Mouse (Mus musculus): ENCODE results near the gene Arfgap3.
"Not testable (repeated sequence)": the region's sequence is repeated elsewhere in the genome, so short reads cannot be mapped to it uniquely, and the experiment has no call there.

Arfgap3 gene

DNA sequence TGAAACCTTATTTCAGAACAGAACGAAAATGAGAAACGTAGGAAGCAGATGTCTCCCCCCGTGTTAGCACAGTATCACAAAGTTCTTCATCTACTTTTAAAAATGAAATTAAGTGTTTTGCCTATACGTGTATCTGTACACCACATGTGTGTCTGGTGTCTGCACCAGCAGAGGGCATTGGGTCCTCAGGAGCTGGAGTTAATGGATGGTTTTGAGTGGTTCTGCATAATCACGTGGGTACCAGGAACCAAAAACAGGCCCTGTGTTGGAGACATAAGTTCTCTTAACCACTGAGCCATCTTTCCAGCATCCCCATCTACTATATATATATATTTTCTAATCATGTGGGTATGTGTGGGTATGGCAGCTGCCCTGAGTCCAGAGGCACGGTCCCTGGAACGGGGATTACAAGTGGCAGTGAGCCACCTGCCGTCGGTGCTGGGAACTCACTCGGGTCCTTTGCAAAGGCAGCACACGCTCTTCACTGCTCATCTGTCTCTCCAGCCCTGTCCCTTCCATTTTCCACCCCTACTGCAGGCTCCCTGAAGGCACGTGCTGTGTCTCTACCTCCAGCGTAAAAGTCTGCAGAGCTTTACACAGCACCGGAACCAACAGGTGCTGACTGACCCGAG, 4.0 kb downstream of the Arfgap3 start:
- DNase-seq (ENCODE audit: low read depth in 1 of 2, low spot score in 2 of 2): no peak

DNA sequence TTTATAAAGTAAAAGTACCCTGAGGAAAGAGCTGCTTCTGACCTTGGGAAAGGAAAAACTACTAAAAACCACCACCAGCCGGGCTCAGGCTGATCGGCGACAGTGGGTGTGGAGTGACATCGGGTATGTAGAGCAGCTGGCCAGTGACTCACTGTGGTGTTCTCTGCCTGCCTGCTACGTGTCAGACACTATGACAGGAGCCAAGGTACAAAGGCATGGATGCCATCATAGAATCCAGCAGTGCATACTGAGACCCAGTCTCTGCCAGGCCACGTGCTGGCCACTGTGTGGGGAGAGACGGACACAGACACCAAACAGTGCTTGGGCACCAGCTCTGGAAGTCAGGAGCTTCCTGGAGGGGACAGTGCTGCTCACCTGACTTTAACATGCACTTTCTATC, 5.1 kb downstream of the Arfgap3 start:
- DNase-seq (ENCODE audit: low read depth in 1 of 2, low spot score in 2 of 2): no peak

GRCm38 (mm10) chr15:83344157-83344556, 5.9 kb downstream of the Arfgap3 start:
- DNase-seq (ENCODE audit: low read depth in 1 of 2, low spot score in 2 of 2): no peak

- DNase-seq (ENCODE audit: low read depth in 1 of 2, low spot score in 2 of 2): no peak
Measured at GRCm38 (mm10) chr15:83338908-83339307, 11.1 kb downstream of the Arfgap3 start.

- DNase-seq (ENCODE audit: low read depth in 1 of 2, low spot score in 2 of 2): no peak
Measured at GRCm38 (mm10) chr15:83337903-83338870, 11.9 kb downstream of the Arfgap3 start.

DNA sequence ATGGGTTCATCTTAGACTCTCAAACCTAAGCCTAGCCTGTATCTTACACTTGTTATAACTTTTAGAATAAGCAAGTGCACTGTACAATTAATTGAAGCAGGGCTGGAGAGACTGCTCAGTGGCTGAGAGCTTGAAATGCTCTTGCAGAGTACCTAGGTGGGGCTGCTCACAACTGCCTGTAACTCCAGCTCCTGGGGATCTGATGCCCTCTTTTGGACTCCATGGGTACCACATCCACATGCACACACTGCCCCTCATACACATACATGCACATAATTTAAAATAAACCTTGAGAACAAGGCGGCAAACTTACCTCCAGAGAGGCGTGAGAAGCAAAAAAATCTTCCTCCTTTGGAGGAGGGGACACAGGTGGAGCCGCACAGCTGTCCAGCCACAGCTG, 17.7 kb downstream of the Arfgap3 start:
- DNase-seq (ENCODE audit: low read depth in 1 of 2, low spot score in 2 of 2): no peak

DNA sequence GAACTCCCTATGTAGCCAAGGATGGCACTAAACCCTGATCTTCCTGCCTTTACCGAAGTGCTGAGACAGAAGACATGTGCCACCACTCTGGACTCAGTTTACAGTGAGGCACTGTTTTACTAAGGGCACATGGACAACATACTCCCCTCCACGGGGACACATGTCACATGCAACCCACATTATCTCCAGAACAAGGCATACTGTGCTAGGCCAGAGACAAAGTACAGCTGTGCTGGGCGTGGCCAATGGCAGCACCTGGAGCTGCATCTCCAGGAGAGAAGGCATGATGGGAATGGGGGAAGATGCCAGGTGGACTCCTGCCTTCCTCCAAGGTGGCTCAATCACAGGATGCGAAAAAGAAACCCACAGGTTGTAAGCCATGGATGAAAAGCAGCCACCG, 21.1 kb downstream of the Arfgap3 start:
- no peak for DNase-seq (ENCODE audit: low read depth in 1 of 2, low spot score in 2 of 2)

DNA sequence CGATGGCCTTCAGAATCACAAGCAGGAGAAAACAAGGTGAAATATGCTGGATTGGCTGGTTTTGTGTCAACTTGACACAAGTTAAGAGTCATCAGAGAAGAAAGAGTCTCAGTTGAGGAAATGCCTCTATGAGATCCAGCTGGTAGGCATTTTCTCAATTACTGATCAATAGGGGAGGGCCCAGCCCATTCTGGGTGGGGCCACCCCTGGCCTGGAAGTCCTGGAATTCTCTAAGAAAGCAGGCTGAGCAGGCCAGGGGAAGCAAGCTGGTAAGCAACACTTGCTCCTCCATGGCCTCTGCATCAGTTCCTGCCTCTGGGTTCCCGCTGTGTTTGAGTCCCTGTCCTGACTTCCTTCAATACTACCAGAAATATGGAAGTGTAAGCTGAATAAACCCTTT, 27.0 kb downstream of the Arfgap3 start:
- no peak for DNase-seq (ENCODE audit: low read depth in 1 of 2, low spot score in 2 of 2)

DNA sequence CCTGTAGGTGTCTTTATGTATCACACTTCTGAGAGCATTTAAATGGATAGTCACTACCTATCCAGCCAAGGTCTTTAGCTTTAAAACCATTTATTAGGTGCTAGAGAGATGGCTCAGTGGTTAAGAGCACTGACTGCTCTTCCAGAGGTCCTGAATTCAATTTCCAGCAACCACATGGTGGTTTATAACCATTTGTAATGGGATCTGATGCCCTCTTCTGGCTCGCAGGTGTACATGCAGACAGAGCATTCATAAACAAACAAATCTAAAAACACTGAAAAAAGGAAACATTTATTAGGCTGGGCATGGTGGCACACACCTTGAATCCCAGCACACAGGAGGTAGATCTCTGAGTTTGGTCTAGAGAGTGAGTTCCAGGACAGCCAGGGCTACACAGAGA, 35.1 kb downstream of the Arfgap3 start:
- DNase-seq (ENCODE audit: low read depth in 1 of 2, low spot score in 2 of 2): no peak

- no peak for DNase-seq (ENCODE audit: low read depth in 1 of 2, low spot score in 2 of 2)
Measured at GRCm38 (mm10) chr15:83309878-83310277, 40.2 kb downstream of the Arfgap3 start.

- DNase-seq (ENCODE audit: low read depth in 1 of 2, low spot score in 2 of 2): not testable (repeated sequence)
Measured at GRCm38 (mm10) chr15:83308708-83309107, 41.3 kb downstream of the Arfgap3 start.

- DNase-seq (ENCODE audit: low read depth in 1 of 2, low spot score in 2 of 2): no peak
Measured at GRCm38 (mm10) chr15:83306181-83306580, 43.9 kb downstream of the Arfgap3 start.

DNA sequence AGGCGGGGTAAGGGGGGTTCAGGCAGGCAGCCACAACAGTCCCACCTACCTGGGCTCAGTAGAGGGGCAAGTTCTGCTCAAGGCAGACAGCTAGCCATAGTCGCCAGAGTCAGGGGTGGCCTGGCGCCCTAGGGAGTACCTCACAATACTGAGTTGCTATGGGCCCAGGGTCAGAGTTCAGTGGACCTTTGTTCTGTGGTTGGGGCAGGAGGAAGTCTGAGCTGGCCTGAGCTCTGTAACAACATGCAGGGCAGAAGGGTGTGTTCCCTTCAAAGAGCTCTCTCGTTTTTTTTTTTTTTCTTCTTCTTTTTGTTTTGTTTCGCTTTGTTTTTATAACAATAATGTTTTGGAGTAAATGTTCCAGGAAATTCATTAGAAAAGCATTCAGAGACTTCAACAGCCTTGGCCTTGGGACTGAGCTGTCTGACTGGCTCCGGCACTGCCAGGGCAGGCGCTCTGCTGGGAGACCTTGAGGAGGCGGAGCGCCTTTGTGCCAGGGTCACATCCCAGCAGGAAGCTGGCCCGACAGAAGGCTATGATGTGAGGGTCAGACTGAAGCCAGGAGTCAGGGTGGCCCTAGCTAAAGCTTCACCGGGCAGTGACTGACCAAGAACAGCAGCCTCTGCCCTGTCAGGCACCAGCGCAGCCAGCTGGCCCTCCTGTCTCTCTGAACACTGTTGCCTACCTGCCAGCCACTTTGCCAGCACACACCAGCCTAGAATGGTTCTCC, 44.7 kb downstream of the Arfgap3 start:
- no peak for DNase-seq (ENCODE audit: low read depth in 1 of 2, low spot score in 2 of 2)

GRCm38 (mm10) chr15:83304804-83305191, 45.2 kb downstream of the Arfgap3 start:
- no peak for DNase-seq (ENCODE audit: low read depth in 1 of 2, low spot score in 2 of 2)

GRCm38 (mm10) chr15:83303656-83304484, 46.2 kb downstream of the Arfgap3 start:
- no peak for DNase-seq (ENCODE audit: low read depth in 1 of 2, low spot score in 2 of 2)

DNA sequence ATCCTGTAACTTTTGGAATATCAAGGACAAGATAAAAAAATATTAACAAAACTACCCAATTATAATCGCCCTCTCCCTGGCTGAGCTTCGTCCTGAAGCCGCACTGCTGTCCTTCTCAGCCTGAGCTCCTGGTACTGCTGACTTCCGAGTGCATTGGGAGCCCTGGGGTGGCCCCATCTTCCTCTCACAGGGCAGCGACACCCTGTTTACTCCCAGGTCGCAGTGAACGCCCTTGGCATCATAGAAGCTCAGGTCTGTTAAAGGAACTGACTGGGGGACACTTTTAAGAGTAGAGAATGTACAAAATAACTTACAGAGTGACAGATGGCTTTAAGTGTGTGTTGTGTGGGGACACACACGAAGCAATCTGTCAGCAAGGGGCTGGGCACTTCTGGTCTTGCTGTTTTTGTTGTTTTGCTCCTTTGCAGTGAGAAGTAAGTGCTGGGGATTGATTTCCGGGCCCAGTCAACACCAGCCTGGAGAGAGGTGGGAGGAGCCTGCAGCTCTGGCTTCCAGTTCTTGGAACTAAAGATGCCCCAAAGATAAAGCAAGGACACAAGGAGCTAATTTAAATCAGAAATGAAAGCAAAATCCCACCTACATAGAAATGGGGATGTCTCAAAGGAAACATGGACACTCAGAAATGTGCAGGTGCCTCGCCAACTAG, 50.0 kb downstream of the Arfgap3 start:
- DNase-seq (ENCODE audit: low read depth in 1 of 2, low spot score in 2 of 2): no peak

DNA sequence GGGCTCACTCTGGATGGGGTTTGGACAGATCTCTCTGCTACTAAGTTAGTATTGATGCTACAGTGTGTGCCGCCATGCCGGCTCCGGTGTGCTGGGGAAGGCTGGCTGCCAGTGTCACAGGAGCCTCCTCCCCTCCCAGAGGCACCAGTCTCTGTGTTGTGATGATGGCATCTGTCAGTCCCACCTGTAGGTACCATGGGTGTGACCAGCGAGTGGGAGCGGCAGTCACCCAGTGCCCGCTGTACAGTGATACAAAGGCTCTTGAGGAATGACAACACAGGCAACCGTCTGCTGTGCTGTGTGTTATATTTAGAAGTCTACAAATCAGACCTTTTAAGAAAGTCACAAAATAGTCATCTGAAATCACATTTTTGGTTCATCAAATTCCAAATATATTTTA, 50.6 kb downstream of the Arfgap3 start:
- no peak for DNase-seq (ENCODE audit: low read depth in 1 of 2, low spot score in 2 of 2)

- no peak for DNase-seq (ENCODE audit: low read depth in 1 of 2, low spot score in 2 of 2)
Measured at GRCm38 (mm10) chr15:83298810-83299209, 51.2 kb downstream of the Arfgap3 start.

GRCm38 (mm10) chr15:83298313-83298712, 51.7 kb downstream of the Arfgap3 start:
- no peak for DNase-seq (ENCODE audit: low read depth in 1 of 2, low spot score in 2 of 2)

DNA sequence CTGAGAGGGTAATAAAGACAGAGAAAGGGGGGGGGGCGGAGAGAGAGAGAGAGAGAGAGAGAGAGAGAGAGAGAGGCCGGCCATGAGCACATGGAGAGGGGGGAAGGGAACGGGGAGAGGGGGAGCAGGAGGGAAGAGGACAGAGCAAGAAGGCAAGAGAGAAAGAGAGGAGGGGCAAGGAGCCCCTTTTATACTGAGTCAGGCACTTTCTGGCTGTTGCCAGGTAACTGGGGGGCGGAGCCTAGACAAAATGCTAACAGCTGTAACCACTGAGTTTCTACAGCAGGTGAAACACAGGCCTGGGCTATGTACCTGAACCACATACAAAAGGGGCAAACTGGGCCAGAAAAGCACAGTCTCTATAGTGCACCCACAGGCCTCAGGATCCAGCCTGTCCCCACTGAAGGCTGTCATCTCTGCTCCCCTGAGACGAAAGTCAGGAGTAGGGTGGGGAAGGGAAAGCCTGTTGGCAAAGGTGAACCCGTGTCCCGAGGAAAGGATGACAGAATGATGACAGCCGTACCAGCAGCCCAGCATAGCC, 53.2 kb downstream of the Arfgap3 start:
- no peak for DNase-seq (ENCODE audit: low read depth in 1 of 2, low spot score in 2 of 2)
